Mouse (Mus musculus) cerebellum, adult 2 months (tissue): ENCODE measurements around the gene Ccnyl1. TPM values are rescaled to one million over a fixed set of nuclear protein-coding genes. Genes with fewer than 3 reads are reported as not detected.

Experiments
- DNase-seq, 2 experiments: peaks; one replicate each; pipeline ENCODE4 v3.0.0; 2021
- H3K27ac ChIP-seq: fragments of 200-500 bp; 2 replicates; pipeline ENCODE4 v1.5.1; 2012; ENCODE audit warnings: low read length, control low read depth, inconsistent platforms; ENCODE audit not compliant: insufficient read depth
- H3K27me3 ChIP-seq: fragments of 200-500 bp; 2 replicates; pipeline ENCODE4 v1.6.1; 2012; ENCODE audit warnings: inconsistent platforms, mild to moderate bottlenecking, low read length, moderate library complexity; ENCODE audit not compliant: control insufficient read depth, insufficient read depth
- H3K4me1 ChIP-seq: fragments of 200-500 bp; 2 replicates; pipeline ENCODE4 v1.6.1; 2011; ENCODE audit warnings: low read length; ENCODE audit not compliant: control insufficient read depth, insufficient read depth
- H3K4me3 ChIP-seq: fragments of 200-500 bp; replicated peaks from 2 replicates; pipeline ENCODE3; 2011; ENCODE audit warnings: mild to moderate bottlenecking, low read depth, low read length, control low read depth; ENCODE audit not compliant: insufficient read depth
- CTCF ChIP-seq: fragments of 200-500 bp; IDR thresholded peaks from 2 replicates; pipeline ENCODE4 v1.5.1; 2011; ENCODE audit warnings: low read depth, mild to moderate bottlenecking, control low read depth, low read length, moderate library complexity, borderline replicate concordance; ENCODE audit not compliant: insufficient read depth
- POLR2A ChIP-seq: fragments of 200-500 bp; IDR thresholded peaks from 2 replicates; pipeline ENCODE4 v1.6.1; 2011; ENCODE audit warnings: low read length, control low read depth, borderline replicate concordance; ENCODE audit not compliant: insufficient read depth
- WGBS: fragments of 180-500 bp; shearing (Covaris S2); methylation state at CpG from one replicate; pipeline ENCODE4 v1.1.7; 2018; 5-methylcytosine and 5-hydroxymethylcytosine counted together
- polyA plus RNA-seq: library from polyadenylated mRNA; depleted of rRNA; stranded (reverse); fragments of >200 nt; gene quantifications from 2 replicates; pipeline ENCODE4 v1.2.3, GENCODE M21; 2012; rRNA removed

Ccnyl1 gene
- polyA plus RNA-seq, 1 experiment = 17.4 TPM

- TF ChIP-seq CTCF = no peak
- no peak for TF ChIP-seq POLR2A
- Histone ChIP-seq H3K4me3 (no peak overlapping the region), H3K4me1 (no peaks in the 10 kb centered on the region), H3K27me3 (no peaks in the 10 kb centered on the region), H3K27ac (no peak overlapping the region)
- 65% methylated on average over 7 of the region's 7 CpGs for WGBS
- DNase-seq = no peak
Observed at GRCm38 (mm10) chr1:64755971-64756639, 65.8 kb downstream of the Ccnyl1 start.

- H3K27ac ChIP-seq = no peak overlapping the region
- WGBS = 81% methylated on average over 10 of the region's 10 CpGs
- TF ChIP-seq POLR2A (no peak), CTCF (no peak)
- no peak overlapping the region for H3K4me3 ChIP-seq
- H3K27me3 ChIP-seq = no peaks in the 10 kb centered on the region
- no peaks in the 10 kb centered on the region for H3K4me1 ChIP-seq
- DNase-seq = no peak
Observed at GRCm38 (mm10) chr1:64756640-64757030, 66.4 kb downstream of the Ccnyl1 start.

- 41% methylated on average over 2 of the region's 2 CpGs for WGBS
- peak in 1 of 2 experiments; percentile 10 for DNase-seq
- Histone ChIP-seq H3K27me3 (no peaks in the 10 kb centered on the region), H3K27ac (no peak overlapping the region), H3K4me3 (no peak overlapping the region), H3K4me1 (no peaks in the 10 kb centered on the region)
- TF ChIP-seq CTCF = no peak
- TF ChIP-seq POLR2A = no peak
Observed at GRCm38 (mm10) chr1:64757254-64757653, 67.0 kb downstream of the Ccnyl1 start.

GRCm38 (mm10) chr1:64757766-64758165 lies 67.5 kb downstream of the Ccnyl1 start:
- TF ChIP-seq CTCF (no peak), POLR2A (no peak)
- WGBS = 80% methylated on average over 5 of the region's 5 CpGs
- H3K4me1 ChIP-seq = no peaks in the 10 kb centered on the region
- no peak for DNase-seq
- no peaks in the 10 kb centered on the region for H3K27me3 ChIP-seq
- H3K4me3 ChIP-seq = no peak overlapping the region
- H3K27ac ChIP-seq = no peak overlapping the region

GRCm38 (mm10) chr1:64761646-64762045 lies 71.4 kb downstream of the Ccnyl1 start:
- Histone ChIP-seq H3K4me3 (no peak overlapping the region), H3K4me1 (no peaks in the 10 kb centered on the region), H3K27ac (no peak overlapping the region), H3K27me3 (no peaks in the 10 kb centered on the region)
- 82% methylated on average over 4 of the region's 4 CpGs for whole genome bisulfite sequencing
- DNase-seq = no peak
- TF ChIP-seq POLR2A (no peak), CTCF (no peak)

GRCm38 (mm10) chr1:64770169-64770568 lies 79.9 kb downstream of the Ccnyl1 start:
- Histone ChIP-seq H3K4me1 (no peaks in the 10 kb centered on the region), H3K4me3 (no peak overlapping the region), H3K27ac (no peak overlapping the region), H3K27me3 (no peaks in the 10 kb centered on the region)
- DNase-seq = no peak
- TF ChIP-seq CTCF (no peak), POLR2A (no peak)
- WGBS = 77% methylated on average over 6 of the region's 6 CpGs

GRCm38 (mm10) chr1:64773305-64773704 lies 83.0 kb downstream of the Ccnyl1 start:
- DNase-seq = no peak
- H3K4me3 ChIP-seq = no peak overlapping the region
- H3K27ac ChIP-seq = no peak overlapping the region
- 80% methylated on average over 4 of the region's 4 CpGs for WGBS
- H3K27me3 ChIP-seq = no peaks in the 10 kb centered on the region
- TF ChIP-seq CTCF = no peak
- no peak for TF ChIP-seq POLR2A
- H3K4me1 ChIP-seq = no peaks in the 10 kb centered on the region

Other genes starting within 250 kb of the Ccnyl1 start
- gene Creb1, start 157.8 kb upstream of the Ccnyl1 start, polyA plus RNA-seq = 16.2 and 20.6 TPM in 2 replicates
- gene Mettl21a, start 73.2 kb upstream of the Ccnyl1 start, polyA plus RNA-seq = 13.0 and 15.6 TPM in 2 replicates
- gene Fzd5, start 47.3 kb downstream of the Ccnyl1 start, polyA plus RNA-seq = 0.98 and 1.0 TPM in 2 replicates